Mouse (Mus musculus) layer of hippocampus, adult 2 months (tissue): ENCODE measurements at regions not wholly inside any gene's neighbourhood (a gene's known extent, or its start where the extent isn't known, plus 50 kb on each side); places are given as distances from the start of the nearest gene placed in this dataset.

ENCODE experiments used
- DNase-seq, 2 experiments: peaks; one replicate each; pipeline ENCODE4 v3.0.0; 2022; ENCODE audit warnings: low spot score in 2 of 2
- H3K27ac ChIP-seq: fragments of 200-600 bp; 2 replicates; pipeline ENCODE4 v1.8.1; 2022
- H3K4me3 ChIP-seq: fragments of 200-600 bp; 2 replicates; pipeline ENCODE4 v1.8.1; 2022; ENCODE audit warnings: mild to moderate bottlenecking
- CTCF ChIP-seq: fragments of 200-600 bp; conservative IDR thresholded peaks from 2 replicates; pipeline ENCODE4 v1.8.1; 2022; ENCODE audit warnings: antibody characterized with exemption, mild to moderate bottlenecking, moderate library complexity

DNA sequence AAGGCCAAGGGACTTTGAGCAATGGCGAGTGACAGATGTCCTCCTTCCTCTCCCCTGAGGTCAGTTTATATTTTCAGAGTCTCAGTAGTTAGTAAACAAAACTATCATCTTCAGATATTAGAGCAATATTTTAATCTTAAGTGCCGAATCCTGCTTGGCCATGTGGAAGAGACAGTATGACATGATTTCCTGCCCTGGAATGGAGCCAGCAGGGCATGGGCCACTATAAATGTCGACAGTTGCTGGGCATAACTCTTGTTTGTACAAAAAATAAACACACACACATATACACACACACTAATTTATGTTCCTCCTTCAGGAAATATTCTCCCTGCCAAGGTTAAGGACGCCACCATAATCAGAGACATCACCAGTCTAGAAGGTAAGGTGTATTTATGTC, 169.6 kb downstream of the Etnk1 start:
- Histone ChIP-seq H3K27ac (no peak overlapping the region), H3K4me3 (no peak overlapping the region)
- no peak for TF ChIP-seq CTCF
- no peak for DNase-seq

GRCm38 (mm10) chr6:143349000-143349399, 182.0 kb downstream of the Etnk1 start:
- TF ChIP-seq CTCF: no peak
- no peak for DNase-seq
- Histone ChIP-seq H3K27ac (no peak overlapping the region), H3K4me3 (no peak overlapping the region)

- DNase-seq: peak in 1 of 2 experiments; percentile 25
- Histone ChIP-seq H3K4me3 (no peak overlapping the region), H3K27ac (no peak overlapping the region)
- TF ChIP-seq CTCF: no peak
These were observed 192.5 kb downstream of the Etnk1 start for GRCm38 (mm10) chr6:143359320-143360032.

DNA sequence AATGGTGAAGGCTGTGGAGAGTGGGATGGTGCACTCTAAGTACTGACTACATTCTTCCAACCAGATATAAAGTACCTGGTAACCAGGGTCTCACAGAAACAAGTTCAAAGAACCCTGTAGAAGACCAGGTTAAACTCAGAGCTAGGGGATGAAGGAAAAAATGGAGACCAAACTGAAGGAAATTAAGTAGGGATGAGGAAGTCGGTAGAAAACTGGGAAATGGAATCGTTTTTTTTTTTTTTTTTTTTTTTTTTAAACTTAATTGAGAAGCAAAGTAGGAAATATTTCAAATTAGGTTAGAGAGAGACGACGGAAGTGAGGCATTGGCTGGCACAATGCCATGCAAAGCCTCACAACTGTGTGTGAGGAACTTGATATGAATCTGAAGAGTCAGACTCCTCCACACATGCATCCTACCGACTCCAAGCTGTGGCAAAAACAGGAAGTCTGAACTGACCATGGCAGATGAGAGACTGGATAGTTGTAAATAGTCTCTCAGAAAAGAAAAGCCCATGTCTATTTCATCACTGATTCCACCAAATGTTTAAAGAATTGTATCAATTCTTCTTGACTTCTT, 194.2 kb downstream of the Etnk1 start:
- DNase-seq: no peak
- no peak for TF ChIP-seq CTCF
- no peak overlapping the region for H3K4me3 ChIP-seq
- H3K27ac ChIP-seq: no peak overlapping the region

- no peak for DNase-seq
- no peak overlapping the region for H3K27ac ChIP-seq
- TF ChIP-seq CTCF: no peak
- no peak overlapping the region for H3K4me3 ChIP-seq
These were observed 194.9 kb downstream of the Etnk1 start for GRCm38 (mm10) chr6:143361963-143362362.

DNA sequence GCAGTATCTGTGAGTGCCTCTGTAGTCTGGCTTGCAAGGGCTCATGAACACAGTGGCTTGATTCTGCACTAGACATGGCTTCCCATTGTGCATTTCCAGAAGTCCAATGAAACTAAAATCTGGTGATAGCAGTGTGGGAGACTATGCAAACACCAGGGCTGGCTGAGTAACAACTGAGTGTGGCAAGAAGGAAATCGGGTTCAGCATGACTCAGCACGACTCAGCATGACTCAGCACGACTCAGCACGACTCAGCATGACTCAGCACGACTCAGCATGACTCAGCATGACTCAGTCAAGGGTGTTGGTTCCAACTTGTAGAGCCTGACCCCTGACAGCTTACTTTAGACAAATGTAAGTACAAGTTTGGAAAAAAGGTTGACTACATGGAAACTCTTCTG, 198.8 kb downstream of the Etnk1 start:
- Histone ChIP-seq H3K4me3 (no peak overlapping the region), H3K27ac (no peak overlapping the region)
- TF ChIP-seq CTCF: no peak
- DNase-seq: no peak

- DNase-seq: no peak
- Histone ChIP-seq H3K4me3 (no peak overlapping the region), H3K27ac (no peak overlapping the region)
- no peak for TF ChIP-seq CTCF
These were observed 200.8 kb downstream of the Etnk1 start for GRCm38 (mm10) chr6:143367804-143368203.

- no peak for DNase-seq
- no peak overlapping the region for H3K27ac ChIP-seq
- TF ChIP-seq CTCF: no peak
- no peak overlapping the region for H3K4me3 ChIP-seq
These were observed 201.6 kb downstream of the Etnk1 start for GRCm38 (mm10) chr6:143368646-143369045.

GRCm38 (mm10) chr6:143372487-143372886, 205.5 kb downstream of the Etnk1 start:
- H3K4me3 ChIP-seq: no peak overlapping the region
- no peak overlapping the region for H3K27ac ChIP-seq
- no peak for DNase-seq
- no peak for TF ChIP-seq CTCF

DNA sequence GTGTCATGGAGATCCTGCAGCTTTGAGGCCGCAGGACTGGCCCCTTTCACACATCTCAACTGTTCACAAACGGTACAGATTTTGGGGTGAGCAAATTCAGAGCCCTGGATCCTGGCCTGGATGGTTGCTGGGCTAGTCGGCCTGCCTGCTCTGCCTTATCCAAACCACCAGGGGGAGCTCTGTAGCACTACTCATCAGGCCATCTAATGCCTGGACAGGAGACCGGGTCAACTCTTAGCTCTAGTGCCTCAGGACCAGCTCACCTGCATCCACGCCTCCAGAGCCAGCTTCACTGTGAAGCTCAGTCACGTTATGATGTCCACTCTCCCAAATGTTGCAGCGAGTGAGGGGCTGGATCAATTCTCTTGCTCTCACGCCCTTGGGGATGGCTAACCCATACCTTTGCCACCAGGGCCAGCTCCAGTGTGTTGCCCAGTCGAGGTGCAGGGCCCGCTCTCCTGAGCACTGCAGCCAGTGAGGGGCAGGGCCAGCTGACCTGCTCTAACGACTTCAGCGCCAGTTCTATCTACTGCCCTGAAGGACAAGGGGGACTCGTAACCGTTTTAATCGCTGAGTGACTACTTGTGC, 206.8 kb downstream of the Etnk1 start:
- TF ChIP-seq CTCF: peak; percentile 93
- no peak overlapping the region for H3K4me3 ChIP-seq
- no peak overlapping the region for H3K27ac ChIP-seq
- DNase-seq: peak; percentile 32 to 68

GRCm38 (mm10) chr6:143375951-143376713, 209.1 kb downstream of the Etnk1 start:
- Histone ChIP-seq H3K4me3 (no peak overlapping the region), H3K27ac (no peak overlapping the region)
- DNase-seq: peak in 1 of 2 experiments; percentile 27
- no peak for TF ChIP-seq CTCF

- no peak for DNase-seq
- Histone ChIP-seq H3K27ac (no peak overlapping the region), H3K4me3 (no peak overlapping the region)
- no peak for TF ChIP-seq CTCF
These were observed 210.1 kb downstream of the Etnk1 start for GRCm38 (mm10) chr6:143377121-143377520.

DNA sequence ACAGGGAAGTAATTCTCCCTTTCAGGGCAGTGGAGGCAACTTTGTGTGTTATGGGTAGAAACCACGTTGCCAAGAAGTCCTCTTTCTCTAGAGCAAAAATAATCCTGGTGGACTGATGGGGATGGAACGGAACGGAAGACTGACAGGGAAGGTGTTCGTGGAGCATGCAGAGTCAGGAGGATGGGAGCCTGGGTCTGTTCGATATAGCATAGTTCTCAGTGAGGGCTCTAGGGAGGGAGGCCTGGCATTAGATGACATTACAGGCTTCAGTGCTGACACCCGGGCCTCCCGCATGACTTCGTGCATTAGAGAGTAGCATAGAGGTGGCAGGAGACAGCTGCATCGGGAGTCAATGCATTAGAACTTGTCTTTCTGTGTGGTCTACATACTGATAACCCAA, 211.1 kb downstream of the Etnk1 start:
- no peak for DNase-seq
- H3K4me3 ChIP-seq: no peak overlapping the region
- no peak for TF ChIP-seq CTCF
- no peak overlapping the region for H3K27ac ChIP-seq
